Mouse (Mus musculus): Measurements from ENCODE around the gene Camta2.

The Camta2 gene

DNA sequence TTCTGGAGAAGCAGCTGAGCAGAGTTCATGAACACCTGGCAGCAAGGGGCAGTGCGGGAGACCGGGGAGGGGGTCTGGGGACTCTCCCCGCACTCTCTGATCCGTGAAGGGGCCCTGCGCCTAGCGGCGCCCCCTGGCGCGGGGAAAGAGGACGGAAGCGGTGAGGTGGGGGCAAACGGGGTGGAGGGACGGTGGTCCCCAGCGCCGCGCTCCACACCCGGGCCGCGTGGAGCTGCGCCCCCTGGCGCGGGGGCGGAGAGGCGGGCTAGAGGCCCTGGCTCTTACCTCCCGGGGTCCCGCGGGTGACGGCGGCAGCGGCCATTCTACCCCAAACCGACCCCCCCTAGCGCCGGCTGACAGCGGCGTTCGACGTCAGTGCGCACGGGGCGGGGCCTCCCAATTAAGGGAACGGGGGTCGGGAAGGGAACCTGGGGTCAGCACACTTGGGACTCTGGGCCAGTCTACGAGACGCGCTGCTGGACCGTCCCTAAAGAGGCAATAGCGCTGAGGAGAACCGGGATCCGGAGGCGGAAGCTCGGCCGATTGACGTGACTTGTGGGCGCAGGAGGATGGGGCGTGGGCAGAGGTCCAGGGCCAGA is at the start of gene Camta2:
TSS of gene Camta2 (minus strand) at position 505 of the 599 bp plus-strand sequence.
- peak; percentile 91 for DNase-seq (ENCODE audit: low read depth, low spot score)

DNA sequence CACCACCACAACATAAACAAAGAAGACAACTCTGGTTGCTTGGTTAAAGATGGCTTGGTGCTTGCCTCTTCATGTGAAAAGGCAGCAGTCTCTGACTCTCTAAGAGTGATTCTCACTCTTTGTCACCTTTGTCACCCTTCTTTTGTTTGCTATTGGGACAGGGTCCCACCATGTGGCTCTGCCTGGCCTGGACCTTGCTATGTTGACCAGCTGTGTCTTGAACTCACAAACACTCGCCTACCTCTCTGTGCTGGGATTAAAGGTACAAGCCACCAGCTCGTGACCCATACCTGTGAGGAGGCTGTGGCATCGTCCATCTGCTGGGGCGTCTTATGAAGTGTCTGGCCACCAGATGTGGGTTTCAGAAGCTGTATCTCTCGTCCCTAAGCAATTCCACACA is 45.4 kb upstream of the Camta2 start:
- no peak for DNase-seq (ENCODE audit: low read depth, low spot score)

DNA sequence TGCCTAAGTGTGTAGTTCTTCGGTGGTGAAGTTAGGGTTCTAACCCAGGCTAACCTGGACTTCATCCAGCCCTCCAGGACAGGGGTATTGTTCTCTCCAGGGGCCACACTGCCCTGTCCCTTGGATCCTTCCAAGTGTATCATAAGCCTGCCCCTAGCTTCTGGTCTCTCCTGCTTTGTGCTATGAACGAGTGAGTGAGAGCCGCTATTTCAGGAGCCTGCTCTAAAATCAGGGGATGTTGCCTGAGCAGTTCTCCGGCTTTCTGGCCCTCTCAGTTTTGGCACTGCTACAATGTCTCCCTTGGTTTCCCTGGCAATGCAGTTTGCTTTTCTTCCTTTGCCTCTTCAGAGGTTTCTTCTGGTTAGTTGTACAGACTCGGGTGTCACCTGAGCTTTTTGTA is 43.3 kb upstream of the Camta2 start:
- no peak for DNase-seq (ENCODE audit: low read depth, low spot score)

DNA sequence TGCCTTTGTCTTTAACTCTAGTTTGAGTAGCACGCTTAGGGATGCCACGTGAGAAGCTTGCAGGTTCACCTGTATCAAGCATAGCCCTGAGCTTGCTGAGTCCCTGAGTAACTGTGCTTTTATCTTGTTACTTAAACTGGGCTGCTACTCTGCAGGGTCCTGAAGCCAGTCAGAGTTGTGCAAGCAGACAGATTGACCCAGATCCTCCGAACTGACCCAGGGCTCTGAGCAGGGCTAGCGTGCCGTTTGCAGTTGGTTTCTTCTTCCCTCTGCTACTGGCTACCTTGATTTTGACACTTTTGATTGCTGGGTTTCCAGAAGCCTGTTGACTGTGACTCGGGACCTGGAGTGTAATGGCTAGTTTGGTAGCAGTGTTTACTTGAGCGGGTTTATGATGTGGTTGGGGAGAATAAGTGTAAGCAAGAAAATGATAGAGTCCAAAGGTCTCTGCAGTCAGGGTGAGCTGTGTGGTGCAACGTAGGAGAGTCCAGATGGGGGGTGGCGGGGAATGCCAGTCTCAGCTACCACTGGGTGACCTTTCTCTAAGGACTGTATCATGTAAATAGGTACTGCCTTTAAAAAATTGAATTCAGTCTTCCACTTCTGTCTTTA is 42.6 kb upstream of the Camta2 start:
- DNase-seq (ENCODE audit: low read depth, low spot score), result no peak

DNA sequence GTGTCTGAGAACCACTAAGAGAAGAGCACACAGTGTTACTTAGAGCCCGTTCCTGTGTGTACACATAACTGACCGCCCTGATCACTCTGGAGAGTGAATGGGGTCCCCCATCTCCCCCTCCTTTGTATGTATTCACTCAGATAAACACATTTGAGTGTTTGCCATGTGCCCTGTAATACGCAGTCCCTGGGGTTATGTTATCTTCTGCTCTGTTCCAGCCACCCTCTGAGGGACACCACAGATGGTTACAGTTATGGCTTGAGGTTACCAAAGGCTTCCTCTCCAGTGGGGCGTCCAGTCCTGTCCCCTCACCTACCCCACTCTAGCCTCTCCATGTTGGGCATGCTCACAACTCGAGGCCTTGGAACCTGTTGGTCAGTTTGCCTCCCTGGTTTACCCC is 39.5 kb upstream of the Camta2 start:
- no peak for DNase-seq (ENCODE audit: low read depth, low spot score)

DNA sequence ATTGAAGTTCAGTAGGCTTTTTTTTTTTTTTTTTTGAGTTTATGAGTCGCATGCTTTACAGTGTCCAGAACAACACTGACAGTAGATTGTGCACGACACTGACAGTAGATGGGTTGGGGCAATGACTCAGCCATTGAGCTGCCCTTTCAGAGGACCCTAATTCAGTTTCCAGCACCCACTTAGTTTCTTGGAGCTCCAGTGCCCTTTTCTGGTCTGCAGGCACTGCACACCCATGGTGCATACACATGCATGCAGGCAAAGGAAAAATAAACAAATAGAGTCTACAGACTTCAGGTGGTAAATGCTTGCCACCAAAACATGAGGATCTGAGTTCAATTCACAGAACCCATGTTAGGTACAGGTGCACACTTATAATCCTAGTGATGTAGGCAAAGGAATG is 38.7 kb upstream of the Camta2 start:
- DNase-seq (ENCODE audit: low read depth, low spot score), result no peak

DNA sequence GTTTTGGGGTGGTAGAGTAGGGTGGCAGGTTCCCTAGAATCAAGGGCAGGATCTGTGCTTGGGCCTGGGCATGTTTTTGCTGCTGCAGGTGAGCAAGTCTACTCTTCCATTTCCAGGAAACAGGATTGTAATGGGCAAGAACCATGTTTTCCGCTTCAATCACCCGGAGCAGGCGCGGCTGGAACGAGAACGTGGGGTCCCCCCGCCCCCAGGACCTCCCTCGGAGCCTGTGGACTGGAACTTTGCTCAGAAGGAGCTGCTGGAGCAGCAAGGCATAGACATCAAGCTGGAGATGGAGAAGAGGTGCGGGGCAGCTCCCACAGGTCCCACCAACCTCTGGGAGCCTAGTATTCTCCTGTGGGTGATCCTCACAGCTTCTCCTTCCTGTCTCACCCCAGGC is 36.8 kb upstream of the Camta2 start:
- DNase-seq (ENCODE audit: low read depth, low spot score), result no peak

DNA sequence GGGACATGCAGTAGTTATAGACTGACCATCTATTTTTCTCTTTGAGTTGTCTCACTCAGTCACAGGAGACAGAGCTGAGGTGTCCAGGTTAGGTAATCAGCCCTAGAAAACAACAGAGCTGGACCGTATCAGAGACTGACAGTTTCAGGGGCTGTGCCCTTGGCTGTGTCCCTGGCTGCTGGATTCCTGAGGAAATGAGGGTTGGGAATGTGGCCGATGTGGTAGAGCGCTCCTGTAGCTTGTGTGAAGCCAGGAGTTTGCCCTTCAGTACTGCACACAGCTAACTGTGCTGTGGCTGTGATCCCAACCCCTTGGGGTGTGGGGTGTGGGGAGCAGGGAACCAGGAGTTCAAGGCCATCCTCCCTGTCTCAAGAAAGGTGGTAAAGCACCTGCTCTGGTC is 33.2 kb upstream of the Camta2 start:
- DNase-seq (ENCODE audit: low read depth, low spot score), result no peak

DNA sequence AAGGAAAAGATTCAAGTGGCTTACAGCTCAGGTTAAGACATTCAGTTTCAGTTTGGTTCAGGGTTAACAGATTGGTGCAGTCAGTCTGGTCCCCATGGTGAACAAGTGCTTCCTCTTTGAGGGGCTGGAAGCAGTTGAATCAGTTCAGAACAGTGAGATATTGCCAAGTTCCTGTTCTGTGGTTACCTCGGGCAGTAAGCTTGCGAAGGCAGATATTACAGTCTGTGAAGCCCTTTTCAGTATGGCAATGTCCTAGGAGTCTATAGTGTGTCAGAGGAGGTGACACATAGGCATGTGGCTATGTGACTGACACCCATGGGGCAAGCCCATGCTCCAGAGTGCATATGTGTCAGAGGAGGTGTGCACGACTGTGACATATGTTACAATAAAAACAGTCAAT is 32.7 kb upstream of the Camta2 start:
- peak; percentile 72 for DNase-seq (ENCODE audit: low read depth, low spot score)

DNA sequence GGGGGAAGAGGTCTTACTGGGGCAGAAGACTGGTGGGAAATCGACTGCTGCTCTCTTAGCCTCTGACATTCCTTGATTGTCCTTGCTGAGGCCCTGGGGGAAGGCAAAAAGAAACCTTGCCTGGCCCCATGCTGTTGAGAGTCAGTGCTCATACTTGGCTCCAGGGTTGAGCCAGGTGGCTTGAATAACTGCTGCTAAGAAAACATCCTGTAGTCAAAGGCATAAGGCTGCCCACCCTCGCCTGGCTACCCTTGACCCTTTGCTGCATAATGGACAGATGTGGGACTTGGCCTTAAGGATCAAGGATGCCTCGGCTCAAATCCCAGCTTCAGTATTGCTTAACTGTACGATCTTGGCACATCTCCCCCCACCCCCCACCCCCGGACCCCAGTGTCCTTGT is 30.6 kb upstream of the Camta2 start:
- no peak for DNase-seq (ENCODE audit: low read depth, low spot score)

DNA sequence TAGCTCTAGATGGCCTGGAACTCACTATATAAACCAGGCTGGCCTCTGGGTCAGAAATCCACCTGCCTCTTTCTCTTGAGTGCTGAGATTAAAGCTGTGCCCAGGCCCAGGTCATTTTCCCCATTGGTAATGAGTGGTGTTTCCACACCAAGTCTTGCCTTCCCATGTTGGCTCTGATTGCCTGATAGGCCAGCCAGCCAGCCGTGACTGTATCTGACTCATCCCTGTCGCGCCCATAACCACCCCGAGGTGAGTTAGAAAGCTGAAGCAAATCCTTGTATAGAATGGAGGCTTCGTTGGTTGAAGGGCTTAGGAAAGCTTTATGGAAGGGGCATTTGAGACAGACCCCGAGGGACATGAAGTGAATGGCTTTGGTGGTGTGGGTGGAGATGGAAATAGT is 27.9 kb upstream of the Camta2 start:
- DNase-seq (ENCODE audit: low read depth, low spot score), result no peak

DNA sequence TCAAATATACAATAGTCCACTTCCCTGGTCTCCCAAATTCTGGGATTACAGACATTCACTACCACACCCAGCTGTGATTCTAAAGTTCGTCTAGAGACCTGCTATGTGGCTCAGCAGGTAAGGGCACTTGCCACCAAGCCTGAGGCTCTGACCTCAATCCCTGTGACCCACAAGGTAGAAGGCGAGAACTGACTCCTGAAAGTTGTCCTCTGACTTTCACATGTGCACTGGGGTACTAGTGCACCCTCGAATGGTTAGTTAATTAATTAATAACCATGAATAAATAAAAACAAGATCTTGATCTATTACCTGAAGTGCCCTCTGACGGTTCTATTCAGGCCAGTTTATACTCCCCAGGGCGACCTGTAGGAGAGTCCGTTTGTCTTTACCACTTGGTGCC is 25.3 kb upstream of the Camta2 start:
- no peak for DNase-seq (ENCODE audit: low read depth, low spot score)

DNA sequence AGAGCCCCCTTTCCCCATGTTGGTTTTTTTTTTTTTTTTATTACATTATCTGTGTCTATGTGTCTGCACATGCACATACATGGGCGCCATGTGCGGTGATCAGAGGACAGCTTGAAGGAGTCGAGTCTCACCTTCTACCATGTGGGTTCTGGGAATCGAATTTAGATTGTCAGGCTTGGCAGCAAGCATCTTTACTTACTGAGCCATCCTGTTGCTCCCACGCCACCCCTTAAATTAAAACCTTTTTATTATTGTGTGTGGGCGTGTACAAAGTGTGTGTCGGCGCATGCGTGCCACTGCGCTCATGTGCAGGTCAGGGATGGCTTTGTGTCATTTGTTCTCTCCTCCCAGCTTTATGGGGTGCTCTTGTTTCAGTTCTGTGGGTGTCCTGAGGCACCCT is 23.1 kb upstream of the Camta2 start:
- DNase-seq (ENCODE audit: low read depth, low spot score), result no peak

DNA sequence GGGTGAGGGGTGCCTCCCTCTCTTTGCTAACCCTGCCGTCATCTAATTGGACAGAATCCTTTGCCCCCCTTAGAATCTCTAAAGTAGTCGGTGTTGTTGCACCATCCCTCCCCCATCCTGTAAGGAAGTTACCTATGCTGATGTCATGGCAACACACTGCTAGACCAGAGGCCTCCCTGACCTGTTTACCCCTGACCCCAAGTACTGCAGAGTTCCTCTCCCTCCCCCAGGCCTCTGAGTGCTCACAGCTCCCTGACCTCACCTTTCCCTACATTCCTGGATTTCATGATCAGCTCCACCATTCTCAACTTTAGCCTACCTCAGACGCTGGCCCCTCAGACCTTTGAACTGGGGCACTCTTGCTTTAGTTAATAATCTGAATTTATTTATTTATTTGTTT is 18.2 kb upstream of the Camta2 start:
- DNase-seq (ENCODE audit: low read depth, low spot score), result no peak

DNA sequence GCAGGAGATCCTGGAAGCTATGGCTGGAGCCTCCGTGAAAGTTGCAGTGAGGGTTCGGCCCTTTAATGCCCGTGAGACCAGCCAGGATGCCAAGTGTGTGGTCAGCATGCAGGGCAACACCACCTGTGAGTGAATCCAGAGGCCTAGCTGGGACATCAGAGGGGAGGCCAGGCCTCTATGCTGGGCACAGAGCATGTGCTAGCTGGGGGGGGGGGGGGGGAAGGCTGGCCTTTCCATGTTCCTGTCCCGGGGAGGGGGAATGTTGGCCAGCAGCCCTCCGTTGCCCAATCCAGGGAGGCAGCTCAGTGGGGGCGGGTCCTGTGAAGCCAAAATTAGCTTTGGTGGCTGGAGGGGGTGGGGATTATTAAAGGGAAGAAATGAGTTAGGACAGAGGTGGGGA is 14.9 kb upstream of the Camta2 start:
- DNase-seq (ENCODE audit: low read depth, low spot score), result no peak

DNA sequence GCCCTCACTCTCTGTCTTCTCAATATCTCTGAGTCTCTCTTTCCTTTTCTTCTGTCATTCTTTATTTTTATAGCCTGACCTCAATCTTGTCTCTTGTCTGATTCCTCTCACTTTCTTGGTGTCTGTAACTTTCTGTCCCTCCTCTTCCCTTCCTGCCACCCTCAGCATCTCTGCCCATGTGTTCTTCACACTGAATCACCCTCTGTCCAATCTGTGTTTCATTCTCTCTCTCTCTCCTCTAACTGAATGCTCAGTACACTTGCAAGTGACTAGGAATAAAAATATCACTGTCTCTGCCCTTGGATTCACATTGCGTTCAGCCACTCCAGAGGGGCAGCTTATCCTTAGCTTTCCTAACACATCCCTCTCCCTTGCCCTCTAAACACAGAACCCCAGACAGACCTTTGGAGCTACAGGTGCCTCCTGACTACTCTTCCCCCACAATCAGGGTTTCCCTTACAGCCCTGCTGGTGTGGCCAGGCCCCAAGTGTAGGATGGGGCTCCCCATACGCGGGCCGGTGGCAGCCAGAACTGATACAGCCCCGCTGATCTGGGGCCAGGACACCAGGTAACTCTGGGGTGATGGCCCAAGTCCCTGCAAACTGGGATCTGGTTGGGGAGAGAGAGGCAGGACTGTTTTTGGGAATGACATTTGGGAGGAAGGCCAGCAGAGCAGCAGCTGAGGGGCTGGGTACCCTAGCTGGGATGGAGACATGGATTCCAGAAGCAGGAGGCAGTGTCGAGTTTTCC is 14.3 kb upstream of the Camta2 start:
- no peak for DNase-seq (ENCODE audit: low read depth, low spot score)

DNA sequence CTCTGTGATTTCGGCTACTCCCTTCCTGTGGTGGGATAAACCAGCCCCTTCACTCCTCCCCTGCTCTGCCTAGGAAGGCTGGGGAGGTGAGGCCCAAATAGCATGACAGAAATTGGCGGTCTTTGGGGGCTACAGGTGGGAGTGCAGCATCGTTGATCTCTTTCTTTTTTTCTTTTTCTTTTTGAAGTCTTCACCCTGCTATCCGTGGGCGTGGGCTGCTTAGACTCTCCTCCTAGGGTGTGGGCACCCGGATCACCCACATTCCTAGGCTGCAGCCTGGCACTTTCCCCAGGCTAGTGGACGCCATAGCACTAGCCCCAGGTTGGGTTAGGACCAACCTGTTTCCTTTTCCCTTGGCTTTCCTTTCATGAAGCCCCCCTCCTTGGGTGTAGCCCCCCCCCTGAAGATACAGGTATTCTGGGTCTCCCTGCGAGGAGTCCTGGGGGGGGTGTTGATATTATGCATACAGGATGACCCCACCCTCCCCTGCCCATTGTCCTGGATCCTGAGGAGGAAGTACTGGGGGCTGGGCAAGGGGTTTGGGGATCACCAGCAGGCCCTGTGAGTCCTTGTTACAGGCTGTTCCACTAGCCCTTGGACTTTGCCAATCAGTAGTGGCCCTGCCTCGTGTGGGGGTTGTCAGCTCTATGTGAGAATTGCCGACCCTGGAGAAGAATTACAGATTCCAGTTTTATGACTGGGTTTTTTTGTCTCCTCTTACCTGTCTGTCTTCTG is 13.5 kb upstream of the Camta2 start:
- DNase-seq (ENCODE audit: low read depth, low spot score), result no peak

DNA sequence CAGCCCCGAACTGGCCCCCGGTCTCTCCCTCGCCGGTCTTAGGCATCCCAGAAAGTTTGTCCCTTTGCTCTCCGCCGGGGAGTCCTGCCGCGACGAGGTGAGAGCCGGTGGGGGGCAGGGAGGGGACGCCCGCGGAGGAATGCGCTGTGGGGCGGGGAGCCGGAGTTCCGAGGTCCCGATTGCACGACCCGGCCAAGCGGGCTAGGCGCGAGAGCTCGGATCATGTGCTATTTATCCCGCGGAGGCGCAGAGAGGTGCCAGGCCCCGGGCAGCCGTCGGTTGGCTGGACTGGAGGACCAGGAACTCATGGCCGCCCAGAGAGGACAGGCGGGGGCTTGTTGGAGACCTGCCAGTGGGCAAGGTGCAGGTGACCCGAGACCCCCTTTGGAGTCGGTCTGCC is 12.7 kb upstream of the Camta2 start:
- DNase-seq (ENCODE audit: low read depth, low spot score), result peak; percentile 65

DNA sequence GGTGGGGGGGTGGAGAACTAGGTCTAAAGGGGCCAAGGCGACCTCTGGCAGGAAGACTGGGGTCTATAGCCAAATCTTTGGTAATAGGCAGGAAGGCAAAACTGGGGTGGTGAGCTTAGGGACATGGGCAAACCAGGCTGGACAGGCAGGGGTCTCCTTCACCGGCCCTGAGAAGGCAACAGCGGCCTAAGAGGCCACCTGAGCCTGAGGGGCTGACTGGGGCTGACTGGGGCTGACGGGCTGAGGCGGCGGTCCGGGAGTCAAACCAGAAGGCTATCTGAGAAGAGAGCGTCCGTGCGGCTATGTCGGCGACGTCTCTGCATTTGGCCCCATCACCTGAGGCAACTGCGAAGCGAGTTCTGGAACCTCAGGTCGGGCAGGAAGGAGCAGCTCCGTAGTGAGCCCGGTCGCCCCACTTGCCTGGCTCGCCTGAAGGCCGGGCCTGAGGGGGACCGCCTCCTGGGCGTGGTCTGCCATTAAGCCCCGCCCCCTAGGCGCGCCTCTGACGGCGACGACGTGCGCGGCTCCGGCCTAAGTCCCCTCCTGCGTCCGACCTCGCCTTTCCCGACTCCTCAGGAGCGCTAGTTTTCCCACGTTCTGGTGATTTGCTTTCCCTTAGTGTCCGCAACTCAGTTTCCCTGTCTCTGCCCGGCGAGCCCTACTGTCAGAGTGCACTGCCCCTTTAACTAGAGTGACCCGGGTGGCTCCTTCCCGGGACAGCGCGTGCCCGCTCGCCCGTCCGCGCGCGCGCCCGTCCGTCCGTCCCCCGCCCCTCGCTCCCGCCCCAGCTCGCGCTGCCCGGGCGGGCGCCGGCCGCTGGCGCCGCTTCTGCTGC is 12.0 kb upstream of the Camta2 start, which contains the start of the genes Inca1 and Kif1c:
TSS of gene Inca1 (minus strand) at position 434 of the 835 bp plus-strand sequence.
TSS of gene Kif1c (plus strand) at position 827 of the 835 bp plus-strand sequence.
- DNase-seq (ENCODE audit: low read depth, low spot score), result peak; percentile 96

DNA sequence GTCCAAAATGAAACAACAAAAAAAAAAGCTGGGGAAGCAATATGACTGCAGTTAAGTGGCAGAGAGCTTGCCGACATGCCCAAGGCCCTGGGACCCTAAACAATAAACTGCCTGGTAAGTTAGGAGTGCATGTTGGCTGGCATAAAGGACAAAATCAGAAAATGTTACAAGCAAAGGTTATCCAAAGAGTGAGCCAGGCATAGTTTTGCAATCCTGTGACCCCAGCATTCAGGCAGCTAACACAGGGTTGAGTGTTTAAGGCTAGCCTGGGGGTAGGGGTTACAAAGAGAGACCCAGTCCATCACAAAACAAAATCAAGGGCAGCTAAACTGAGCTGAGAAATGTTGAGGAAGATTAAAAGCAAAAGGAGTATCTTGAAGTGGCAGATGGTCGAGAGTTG is 11.1 kb upstream of the Camta2 start:
- no peak for DNase-seq (ENCODE audit: low read depth, low spot score)

DNA sequence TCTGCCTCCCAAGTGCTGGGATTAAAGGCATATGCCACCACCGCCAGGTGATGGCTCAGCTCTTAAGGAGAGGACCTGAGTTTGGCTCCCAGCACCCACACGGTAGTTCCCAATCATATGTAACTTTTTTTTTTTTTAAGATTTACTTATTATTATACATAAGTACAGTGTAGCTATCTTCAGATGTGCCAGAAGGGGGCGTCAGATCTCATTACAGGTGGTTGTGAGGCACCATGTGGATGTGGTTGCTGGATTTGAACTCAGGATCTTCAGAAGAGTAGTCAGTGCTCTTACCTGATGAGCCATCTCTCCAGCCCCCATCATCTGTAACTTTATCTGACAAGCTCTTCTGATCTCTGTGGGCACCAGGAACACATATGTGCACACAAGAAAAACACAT is 9.5 kb upstream of the Camta2 start:
- DNase-seq (ENCODE audit: low read depth, low spot score), result peak; percentile 57

Measured in A20 (cell line).